ENCODE assay signal across 13 mouse cellular contexts in genomic region chr5:140628995-140629394, GRCm38 (mm10). TPM values are rescaled to one million over a fixed set of nuclear protein-coding genes. Genes with fewer than 3 reads are reported as not detected.
DNase-seq lines count a peak whose midpoint lies in the region; ATAC-seq and TF ChIP-seq lines count a peak whose summit lies in the region.
"Had no signal": no experiment of that assay in that cellular context is flagged by ENCODE, and none has a peak within 500 bp of the region (broad histone marks: within the 10 kb centered on the region; RNA-seq: fewer than 3 reads in every experiment).

No protein-coding gene starts in this region.

- H3K27me3 ChIP-seq in cerebellum, adult 2 months (ENCODE audit: control insufficient read depth, insufficient read depth, low read length), result no peaks in the 10 kb centered on the region
- H3K27me3 ChIP-seq: forebrain, embryonic 12.5 days; heart, embryonic 13.5 days; neural tube, embryonic 15.5 days had no signal

- H3K27ac ChIP-seq in cerebellum, adult 2 months (ENCODE audit: insufficient read depth, low read length), result no peak overlapping the region
- H3K27ac ChIP-seq: forebrain, embryonic 12.5 days; heart, embryonic 13.5 days; neural tube, embryonic 15.5 days had no signal

- DNase-seq in cerebellum, adult 2 months, result no peak
- DNase-seq in cerebellum, adult 9-10 months, result no peak
- DNase-seq in lung, adult 2 months, result no peak
- DNase-seq in lung, adult 18-20 months, result no peak
- no peak for DNase-seq in embryo, embryonic 9.5 days (ENCODE audit: extremely low spot score)
- DNase-seq in frontal cortex, postnatal 14 days (ENCODE audit: low spot score in 2 of 2), result no peak
- DNase-seq: cerebellum, postnatal 14 days; kidney, adult 11 months had no signal

- peak; percentile 44; the same call in 1 of the 2 replicates for TF ChIP-seq CTCF in cerebellum, adult 2 months (IDR thresholded peaks at IDR 0.05; ENCODE audit: borderline replicate concordance, insufficient read depth, low read depth, low read length)
- peak; percentile 75 for TF ChIP-seq CTCF in lung, adult 2 months (IDR thresholded peaks at IDR 0.05; ENCODE audit: insufficient read depth, low read length)

- no peaks in the 10 kb centered on the region for H3K4me1 ChIP-seq in cerebellum, adult 2 months (ENCODE audit: control insufficient read depth, insufficient read depth, low read length)
- peaks cover 3% of the 10 kb centered on the region; the same call in 1 of the 2 replicates for H3K4me1 ChIP-seq in lung, adult 2 months (ENCODE audit: control insufficient read depth, insufficient read depth, low read length)
- H3K4me1 ChIP-seq: forebrain, embryonic 12.5 days; heart, embryonic 13.5 days; neural tube, embryonic 15.5 days had no signal

- TF ChIP-seq POLR2A in cerebellum, adult 2 months (IDR thresholded peaks at IDR 0.05; ENCODE audit: borderline replicate concordance, insufficient read depth, low read length), result no peak
- no peak for TF ChIP-seq POLR2A in lung, adult 2 months (IDR thresholded peaks at IDR 0.05; ENCODE audit: borderline replicate concordance, extremely low read depth, low read depth, low read length)

- no peak overlapping the region for H3K4me3 ChIP-seq in cerebellum, adult 2 months (replicated peaks; ENCODE audit: insufficient read depth, low read depth, low read length)
- no peak overlapping the region for H3K4me3 ChIP-seq in lung, adult 2 months (replicated peaks; ENCODE audit: extremely low read depth, low read depth, low read length)
- H3K4me3 ChIP-seq: forebrain, embryonic 12.5 days; heart, embryonic 13.5 days; neural tube, embryonic 15.5 days had no signal

- 95% methylated on average over 9 of the region's 9 CpGs for WGBS in cerebellum, adult 2 months
- 87% methylated on average over 9 of the region's 9 CpGs for WGBS in lung, adult 2 months

- ATAC-seq in activated CD4-positive, CD25-positive, alpha-beta regulatory T cell, adult 4 months, result peak; percentile 43
- ATAC-seq in monocyte, adult 5-6 weeks (replicated peaks; ENCODE audit: insufficient number of reproducible peaks, low FRiP score, low TSS enrichment, poor library complexity, severe bottlenecking), result peak; percentile 20; the same call in 1 of the 2 replicates

RNA-seq across cellular contexts. Expression of gene Ttyh3, which starts 19.8 kb away (rescaled TPM):
- 86.0 and 96.1 TPM in 2 replicates for polyA plus RNA-seq in cerebellum, adult 2 months (2012; rRNA removed)
- 117 and 127 TPM in 2 replicates for polyA plus RNA-seq in lung, adult 2 months (2012; rRNA removed)
- polyA plus RNA-seq in activated CD4-positive, CD25-positive, alpha-beta regulatory T cell, adult 4 months (2017; shearing (Covaris generic)), result 1 to 10 TPM; 5.2 to 5.6 TPM
- 12.6 to 29.2 TPM (median 15.6 TPM) in 3 replicates for total RNA-seq in monocyte, adult 5-6 weeks (2017)

RNA-seq across cellular contexts. Expression of gene Lfng, which starts 21.9 kb away (rescaled TPM):
- 48.7 and 53.4 TPM in 2 replicates for polyA plus RNA-seq in cerebellum, adult 2 months (2012; rRNA removed)
- 141 and 163 TPM in 2 replicates for polyA plus RNA-seq in lung, adult 2 months (2012; rRNA removed)
- polyA plus RNA-seq in activated CD4-positive, CD25-positive, alpha-beta regulatory T cell, adult 4 months (2017; shearing (Covaris generic)), result 10 to 100 TPM; 33.9 to 35.5 TPM
- total RNA-seq in monocyte, adult 5-6 weeks (2017), result 274 to 469 TPM (median 297 TPM) in 3 replicates

Comparison
In these comparisons a context has a peak if more than half of its experiments do, and no peak if none do; other contexts are left out.
1. RNA of gene Ttyh3, which starts 19.8 kb away (polyA plus RNA-seq): 117 to 127 TPM in lung, adult 2 months and 86.0 to 96.1 TPM in cerebellum, adult 2 months; 5.2 to 5.6 TPM in activated CD4-positive, CD25-positive, alpha-beta regulatory T cell, adult 4 months; every median in the first group is over 10 times any median in the second.